Mouse (Mus musculus) ES-Bruce4 (cell line): ENCODE measurements around the gene Rmnd5a.

Experiments
- CTCF ChIP-seq: IDR thresholded peaks from one replicate; pipeline ENCODE4 v1.8.1; 2011; ENCODE audit warnings: low read depth, low read length
- POLR2A ChIP-seq: IDR thresholded peaks from one replicate; pipeline ENCODE4 v1.8.1; 2011; ENCODE audit warnings: low read length; ENCODE audit not compliant: insufficient read depth

DNA sequence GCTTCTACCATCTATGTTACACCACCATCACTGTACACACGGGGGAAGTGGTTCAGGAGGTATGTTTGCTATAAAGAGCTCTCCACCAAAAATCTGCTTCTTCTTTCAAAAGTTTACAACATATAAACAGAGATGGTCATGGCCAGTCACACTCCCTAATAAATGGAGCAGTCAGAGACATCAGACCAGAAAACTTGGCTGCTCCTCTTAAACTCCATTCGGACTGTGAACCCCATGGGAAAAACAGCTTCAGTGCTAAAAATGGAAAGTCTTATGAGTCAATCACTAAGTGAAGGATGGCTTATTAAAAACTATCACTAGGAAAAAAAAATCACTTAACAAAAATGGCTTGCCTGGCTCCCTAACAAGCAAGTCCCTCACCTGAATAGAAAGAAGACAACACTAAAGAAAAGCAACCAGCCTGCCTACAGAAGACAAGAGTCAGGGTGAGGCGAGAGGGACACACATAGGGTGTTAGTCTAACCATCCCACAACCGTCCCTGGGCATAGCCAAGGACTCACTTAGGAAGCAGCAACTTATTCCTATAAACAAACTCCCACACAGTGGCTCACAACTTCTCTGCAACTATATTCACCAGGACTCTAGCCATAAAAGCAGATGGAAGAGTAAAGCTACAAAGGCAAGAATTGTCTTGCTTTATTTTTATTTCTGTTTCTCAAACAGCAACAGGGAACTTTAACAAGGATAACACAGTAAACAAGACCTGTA, 12.3 kb downstream of the Rmnd5a start:
- TF ChIP-seq CTCF (no peak), POLR2A (no peak)
